Mouse (Mus musculus) C2C12 (cell line): Measurements from ENCODE around the gene AI854703. TPM values are rescaled to one million over a fixed set of nuclear protein-coding genes. Genes with fewer than 3 reads are reported as not detected.

Experiments
- H3K27me3 ChIP-seq: one replicate; pipeline ENCODE4 v1.6.1; 2011; ENCODE audit not compliant: control insufficient read depth, insufficient read depth, insufficient read length
- H3K36me3 ChIP-seq: one replicate; pipeline ENCODE4 v1.6.1; 2011; ENCODE audit not compliant: control insufficient read depth, insufficient read depth
- H3K4me3 ChIP-seq: one replicate; pipeline ENCODE4 v1.5.1; 2011; ENCODE audit warnings: mild to moderate bottlenecking, control low read depth; ENCODE audit not compliant: poor library complexity, insufficient read depth, severe bottlenecking
- H3K79me2 ChIP-seq: one replicate; pipeline ENCODE4 v1.6.1; 2011; ENCODE audit not compliant: control insufficient read depth, insufficient read depth
- H3K79me3 ChIP-seq: one replicate; pipeline ENCODE4 v1.6.1; 2011; ENCODE audit warnings: low read depth, control low read depth
- H3ac ChIP-seq: one replicate; pipeline ENCODE3; 2011; ENCODE audit warnings: low read depth; ENCODE audit not compliant: control insufficient read depth, insufficient read length
- CEBPB ChIP-seq: IDR thresholded peaks from one replicate; pipeline ENCODE4 v1.6.1; 2011; ENCODE audit warnings: low read depth, mild to moderate bottlenecking, control low read depth, moderate library complexity
- CTCF ChIP-seq: IDR thresholded peaks from one replicate; pipeline ENCODE4 v1.5.1; 2011; ENCODE audit not compliant: control insufficient read depth, insufficient read depth, insufficient read length
- FOSL1 ChIP-seq: IDR thresholded peaks from one replicate; pipeline ENCODE4 v1.8.0; 2011; ENCODE audit warnings: mild to moderate bottlenecking, low read length; ENCODE audit not compliant: poor library complexity, insufficient read depth, severe bottlenecking
- MAX ChIP-seq: IDR thresholded peaks from one replicate; pipeline ENCODE4 v1.6.1; 2011; ENCODE audit warnings: mild to moderate bottlenecking, control low read depth
- MYOD1 ChIP-seq: IDR thresholded peaks from one replicate; pipeline ENCODE4 v1.6.1; 2011; ENCODE audit warnings: low read depth; ENCODE audit not compliant: control insufficient read depth, insufficient read length
- MYOG ChIP-seq: IDR thresholded peaks from one replicate; pipeline ENCODE4 v1.6.1; 2011; ENCODE audit not compliant: control insufficient read depth, insufficient read length; ENCODE audit errors: extremely low read depth
- USF1 ChIP-seq: IDR thresholded peaks from one replicate; pipeline ENCODE4 v1.6.1; 2011; ENCODE audit warnings: low read depth, mild to moderate bottlenecking, control low read depth, moderate library complexity
- polyA plus RNA-seq: library from polyadenylated mRNA; unstranded; fragments of >200 nt; fragmentation: generic; extraction: Trizol; gene quantifications from one replicate; pipeline ENCODE4 v1.2.1, GENCODE M21; 2012; ENCODE audit warnings: missing spikeins

The AI854703 gene
- polyA plus RNA-seq, 1 experiment: 0.01 TPM

- Histone ChIP-seq H3K79me2 (no peaks in the 10 kb centered on the region), H3K4me3 (no peak overlapping the region), H3K79me3 (no peaks in the 10 kb centered on the region), H3K36me3 (no peaks in the 10 kb centered on the region), H3ac (no peak overlapping the region), H3K27me3 (peaks cover 14% of the 10 kb centered on the region)
- TF ChIP-seq MYOG (no peak), FOSL1 (no peak), MAX (no peak), CEBPB (no peak), CTCF (no peak), USF1 (no peak), MYOD1 (no peak)
Measured at GRCm38 (mm10) chr6:48623460-48623859, 3.1 kb upstream of the AI854703 start.

- TF ChIP-seq USF1 (no peak), FOSL1 (no peak), MYOD1 (no peak), CTCF (no peak)
- no peaks in the 10 kb centered on the region for H3K79me3 ChIP-seq
- no peaks in the 10 kb centered on the region for H3K36me3 ChIP-seq
- H3ac ChIP-seq: no peak overlapping the region
- H3K27me3 ChIP-seq: peaks cover 24% of the 10 kb centered on the region
- H3K79me2 ChIP-seq: no peaks in the 10 kb centered on the region
- H3K4me3 ChIP-seq: no peak overlapping the region
Measured at GRCm38 (mm10) chr6:48626984-48627383, 420 bp downstream of the AI854703 start.

- Histone ChIP-seq H3K79me3 (no peaks in the 10 kb centered on the region), H3K4me3 (no peak overlapping the region), H3K79me2 (no peaks in the 10 kb centered on the region), H3K27me3 (peaks cover 24% of the 10 kb centered on the region), H3ac (no peak overlapping the region), H3K36me3 (no peaks in the 10 kb centered on the region)
- no peak for TF ChIP-seq FOSL1
- no peak for TF ChIP-seq CTCF
- TF ChIP-seq MYOD1: no peak
- TF ChIP-seq USF1: no peak
- TF ChIP-seq MYOG: no peak
- no peak for TF ChIP-seq CEBPB
- no peak for TF ChIP-seq MAX
Measured at GRCm38 (mm10) chr6:48627511-48627924, 954 bp downstream of the AI854703 start.

GRCm38 (mm10) chr6:48628377-48628776 is 1.8 kb downstream of the AI854703 start:
- Histone ChIP-seq H3K79me2 (no peaks in the 10 kb centered on the region), H3K4me3 (no peak overlapping the region), H3K36me3 (no peaks in the 10 kb centered on the region), H3K79me3 (no peaks in the 10 kb centered on the region), H3K27me3 (peaks cover 24% of the 10 kb centered on the region), H3ac (no peak overlapping the region)
- TF ChIP-seq CTCF (no peak), MYOD1 (no peak), CEBPB (no peak), MYOG (no peak), MAX (no peak), FOSL1 (no peak), USF1 (no peak)

- Histone ChIP-seq H3ac (no peak overlapping the region), H3K79me3 (no peaks in the 10 kb centered on the region), H3K27me3 (peaks cover 24% of the 10 kb centered on the region), H3K79me2 (no peaks in the 10 kb centered on the region), H3K4me3 (no peak overlapping the region), H3K36me3 (no peaks in the 10 kb centered on the region)
- TF ChIP-seq FOSL1 (no peak), CTCF (no peak), MYOG (no peak), MAX (no peak), CEBPB (no peak), USF1 (no peak), MYOD1 (no peak)
Measured at GRCm38 (mm10) chr6:48628808-48629660, 2.5 kb downstream of the AI854703 start.

- H3K36me3 ChIP-seq: no peaks in the 10 kb centered on the region
- H3K27me3 ChIP-seq: peaks cover 24% of the 10 kb centered on the region
- no peak overlapping the region for H3K4me3 ChIP-seq
- H3K79me2 ChIP-seq: no peaks in the 10 kb centered on the region
- no peaks in the 10 kb centered on the region for H3K79me3 ChIP-seq
- no peak overlapping the region for H3ac ChIP-seq
- TF ChIP-seq FOSL1 (no peak), MYOG (no peak), MAX (no peak), USF1 (no peak), MYOD1 (no peak), CEBPB (no peak), CTCF (no peak)
Measured at GRCm38 (mm10) chr6:48629661-48630034, 3.1 kb downstream of the AI854703 start.
